Mouse (Mus musculus) forebrain, embryonic 15.5 days (tissue): Measurements from ENCODE around the gene Rnf187. TPM values are rescaled to one million over a fixed set of nuclear protein-coding genes. Genes with fewer than 3 reads are reported as not detected.

Experiments
- ATAC-seq: fragments of 200-750 bp; cut with Nextera tagmentation; replicated peaks from 2 replicates; pipeline ENCODE4 v1.8.0; 2017; ENCODE audit warnings: mild to moderate bottlenecking, moderate TSS enrichment, moderate library complexity
- H3K27ac ChIP-seq: fragments of 300-500 bp; sonication (generic); replicated peaks from 2 replicates; pipeline ENCODE4 v1.5.1; 2015; ENCODE audit warnings: mild to moderate bottlenecking, inconsistent platforms
- H3K27me3 ChIP-seq: fragments of 300-500 bp; sonication (generic); 2 replicates; pipeline ENCODE4 v1.6.1; 2015; ENCODE audit warnings: inconsistent platforms
- H3K36me3 ChIP-seq: fragments of 300-500 bp; sonication (generic); 2 replicates; pipeline ENCODE4 v1.6.1; 2015; ENCODE audit warnings: mild to moderate bottlenecking, inconsistent platforms
- H3K4me1 ChIP-seq: fragments of 300-500 bp; sonication (generic); 2 replicates; pipeline ENCODE4 v1.6.1; 2015; ENCODE audit warnings: inconsistent platforms
- H3K4me2 ChIP-seq: fragments of 300-500 bp; sonication (generic); replicated peaks from 2 replicates; pipeline ENCODE4 v1.6.1; 2015; ENCODE audit warnings: mild to moderate bottlenecking, inconsistent platforms
- H3K4me3 ChIP-seq: fragments of 300-500 bp; sonication (generic); 2 replicates; pipeline ENCODE4 v1.5.1; 2015; ENCODE audit warnings: mild to moderate bottlenecking, inconsistent platforms
- H3K9ac ChIP-seq: fragments of 300-500 bp; sonication (generic); replicated peaks from 2 replicates; pipeline ENCODE4 v1.6.1; 2015; ENCODE audit warnings: mild to moderate bottlenecking, inconsistent platforms
- H3K9me3 ChIP-seq: fragments of 300-500 bp; sonication (generic); 2 replicates; pipeline ENCODE4 v1.6.1; 2016; ENCODE audit warnings: inconsistent platforms
- WGBS: fragments of 180-500 bp; shearing (Covaris S2); methylation state at CpG from one replicate; pipeline ENCODE4 v1.1.7; 2015; ENCODE audit warnings: mixed read lengths; 5-methylcytosine and 5-hydroxymethylcytosine counted together
- polyA plus RNA-seq: library from polyadenylated mRNA; unstranded; fragments of >200 nt; fragmentation: Nextera tagmentation; extraction: Ambion mirVana; gene quantifications from 2 replicates; pipeline ENCODE4 v1.2.1, GENCODE M21; 2015

Rnf187 gene
- polyA plus RNA-seq, 1 experiment from 2014 or later, result 508 TPM

GRCm38 (mm10) chr11:58978027-58978705 lies 39.5 kb upstream of the Rnf187 start, which contains the start of gene Trim11:
Trim11 (plus strand) TSS chr11:58978093.
- Histone ChIP-seq H3K9ac (peak within 1 kb of the TSS; percentile 87), H3K4me3 (peak within 1 kb of the TSS; percentile 65), H3K27me3 (no peaks in the 10 kb centered on the region), H3K27ac (peak within 1 kb of the TSS; percentile 71), H3K9me3 (no peaks in the 10 kb centered on the region), H3K4me2 (peak within 1 kb of the TSS; percentile 98), H3K4me1 (peaks cover 53% of the 10 kb centered on the region), H3K36me3 (peaks cover 12% of the 10 kb centered on the region)
- WGBS, result under 1% methylated on average over 64 of the region's 64 CpGs
- peak; percentile 87 for ATAC-seq

- Histone ChIP-seq H3K9me3 (no peaks in the 10 kb centered on the region), H3K27me3 (no peaks in the 10 kb centered on the region), H3K4me3 (peak overlapping the region; percentile 65), H3K4me2 (peak overlapping the region; percentile 98), H3K4me1 (peaks cover 53% of the 10 kb centered on the region), H3K36me3 (peaks cover 7% of the 10 kb centered on the region; the same call in 1 of the 2 replicates), H3K9ac (peak overlapping the region; percentile 87), H3K27ac (peak overlapping the region; percentile 71)
- under 1% methylated on average over 21 of the region's 21 CpGs for WGBS
- peak; percentile 42 for ATAC-seq
Observed at GRCm38 (mm10) chr11:58977607-58978026, 38.9 kb upstream of the Rnf187 start.

- Histone ChIP-seq H3K4me1 (peaks cover 52% of the 10 kb centered on the region), H3K4me3 (peak overlapping the region; percentile 65)
- ATAC-seq, result no peak
Observed at GRCm38 (mm10) chr11:58977150-58977549, 38.4 kb upstream of the Rnf187 start.

GRCm38 (mm10) chr11:58974414-58974813 lies 35.7 kb upstream of the Rnf187 start:
- Histone ChIP-seq H3K27ac (no peak overlapping the region), H3K4me3 (no peak overlapping the region), H3K4me2 (no peak overlapping the region), H3K4me1 (peaks cover 26% of the 10 kb centered on the region), H3K9ac (no peak overlapping the region), H3K9me3 (no peaks in the 10 kb centered on the region), H3K36me3 (peaks cover 10% of the 10 kb centered on the region; the same call in 1 of the 2 replicates), H3K27me3 (no peaks in the 10 kb centered on the region)
- ATAC-seq, result no peak
- WGBS, result 86% methylated on average over 3 of the region's 3 CpGs

More at GRCm38 (mm10) chr11:58977150-58977549, 38.4 kb upstream of the Rnf187 start:
- peaks cover 4% of the 10 kb centered on the region; the same call in 1 of the 2 replicates for H3K36me3 ChIP-seq
- 0% methylated on average over 29 of the region's 29 CpGs for WGBS
- H3K9me3 ChIP-seq, result no peaks in the 10 kb centered on the region
- peak overlapping the region; percentile 98 for H3K4me2 ChIP-seq
- H3K27me3 ChIP-seq, result no peaks in the 10 kb centered on the region
- peak overlapping the region; percentile 71 for H3K27ac ChIP-seq
- H3K9ac ChIP-seq, result peak overlapping the region; percentile 87

GRCm38 (mm10) chr11:58971796-58972195 lies 33.1 kb upstream of the Rnf187 start:
- no peak overlapping the region for H3K27ac ChIP-seq
- peaks cover 11% of the 10 kb centered on the region for H3K4me1 ChIP-seq
- 95% methylated on average over 3 of the region's 3 CpGs for WGBS
- H3K27me3 ChIP-seq, result no peaks in the 10 kb centered on the region
- H3K9ac ChIP-seq, result no peak overlapping the region
- no peak overlapping the region for H3K4me3 ChIP-seq
- H3K4me2 ChIP-seq, result no peak overlapping the region
- H3K36me3 ChIP-seq, result peaks cover 13% of the 10 kb centered on the region; the same call in 1 of the 2 replicates
- no peaks in the 10 kb centered on the region for H3K9me3 ChIP-seq
- ATAC-seq, result no peak

- H3K36me3 ChIP-seq, result peaks cover 13% of the 10 kb centered on the region; the same call in 1 of the 2 replicates
- H3K27me3 ChIP-seq, result no peaks in the 10 kb centered on the region
- H3K9ac ChIP-seq, result no peak overlapping the region
- ATAC-seq, result no peak
- 96% methylated on average over 21 of the region's 21 CpGs for WGBS
- no peak overlapping the region for H3K4me2 ChIP-seq
- H3K4me3 ChIP-seq, result no peak overlapping the region
- H3K9me3 ChIP-seq, result no peaks in the 10 kb centered on the region
- peaks cover 8% of the 10 kb centered on the region for H3K4me1 ChIP-seq
- no peak overlapping the region for H3K27ac ChIP-seq
Observed at GRCm38 (mm10) chr11:58970831-58971530, 32.3 kb upstream of the Rnf187 start.

- Histone ChIP-seq H3K4me2 (no peak overlapping the region), H3K9me3 (no peaks in the 10 kb centered on the region), H3K27me3 (no peaks in the 10 kb centered on the region), H3K4me3 (no peak overlapping the region), H3K4me1 (no peaks in the 10 kb centered on the region; the same call in 1 of the 2 replicates), H3K36me3 (peaks cover 13% of the 10 kb centered on the region; the same call in 1 of the 2 replicates), H3K9ac (no peak overlapping the region), H3K27ac (no peak overlapping the region)
- WGBS, result 81% methylated on average over 6 of the region's 6 CpGs
- ATAC-seq, result no peak
Observed at GRCm38 (mm10) chr11:58969659-58970058, 30.9 kb upstream of the Rnf187 start.

GRCm38 (mm10) chr11:58969027-58969426 lies 30.3 kb upstream of the Rnf187 start:
- WGBS, result 82% methylated on average over 8 of the region's 8 CpGs
- no peaks in the 10 kb centered on the region for H3K9me3 ChIP-seq
- H3K27ac ChIP-seq, result no peak overlapping the region
- no peak for ATAC-seq
- no peak overlapping the region for H3K4me3 ChIP-seq
- H3K36me3 ChIP-seq, result peaks cover 13% of the 10 kb centered on the region; the same call in 1 of the 2 replicates
- no peaks in the 10 kb centered on the region for H3K27me3 ChIP-seq
- H3K4me1 ChIP-seq, result no peaks in the 10 kb centered on the region; the same call in 1 of the 2 replicates
- H3K9ac ChIP-seq, result no peak overlapping the region
- H3K4me2 ChIP-seq, result no peak overlapping the region

GRCm38 (mm10) chr11:58968551-58968950 lies 29.8 kb upstream of the Rnf187 start:
- H3K27me3 ChIP-seq, result no peaks in the 10 kb centered on the region
- H3K9me3 ChIP-seq, result no peaks in the 10 kb centered on the region
- 89% methylated on average over 7 of the region's 7 CpGs for WGBS
- peaks cover 13% of the 10 kb centered on the region; the same call in 1 of the 2 replicates for H3K36me3 ChIP-seq
- H3K4me3 ChIP-seq, result no peak overlapping the region
- no peak overlapping the region for H3K4me2 ChIP-seq
- H3K27ac ChIP-seq, result no peak overlapping the region
- H3K9ac ChIP-seq, result no peak overlapping the region
- ATAC-seq, result no peak
- H3K4me1 ChIP-seq, result no peaks in the 10 kb centered on the region; the same call in 1 of the 2 replicates

GRCm38 (mm10) chr11:58967346-58967745 lies 28.6 kb upstream of the Rnf187 start:
- Histone ChIP-seq H3K27me3 (no peaks in the 10 kb centered on the region), H3K4me3 (no peak overlapping the region), H3K4me1 (no peaks in the 10 kb centered on the region), H3K36me3 (peaks cover 13% of the 10 kb centered on the region; the same call in 1 of the 2 replicates), H3K9ac (no peak overlapping the region), H3K9me3 (no peaks in the 10 kb centered on the region), H3K4me2 (no peak overlapping the region), H3K27ac (no peak overlapping the region)
- WGBS, result 94% methylated on average over 1 of the region's 1 CpGs
- no peak for ATAC-seq

- peaks cover 4% of the 10 kb centered on the region; the same call in 1 of the 2 replicates for H3K4me1 ChIP-seq
- no peak overlapping the region for H3K9ac ChIP-seq
- ATAC-seq, result no peak
- H3K27ac ChIP-seq, result no peak overlapping the region
- WGBS, result 62% methylated on average over 12 of the region's 12 CpGs
- no peaks in the 10 kb centered on the region for H3K9me3 ChIP-seq
- H3K4me2 ChIP-seq, result no peak overlapping the region
- H3K27me3 ChIP-seq, result no peaks in the 10 kb centered on the region
- H3K36me3 ChIP-seq, result peaks cover 5% of the 10 kb centered on the region; the same call in 1 of the 2 replicates
- H3K4me3 ChIP-seq, result no peak overlapping the region
Observed at GRCm38 (mm10) chr11:58965001-58965760, 26.5 kb upstream of the Rnf187 start.
